Mouse (Mus musculus) thymus, postnatal 10 days (tissue): ENCODE measurements around the gene Dbx2.
A peak's percentile ranks its signal among the peaks of the same experiment; 100 is the strongest.

ENCODE experiments used
- DNase-seq, 2 experiments: peaks; one replicate each; pipeline ENCODE4 v3.0.0; 2021; ENCODE audit warnings: low spot score in 2 of 2

Gene Dbx2

GRCm38 (mm10) chr15:95622797-95623196, 33.0 kb downstream of the Dbx2 start:
- DNase-seq: no peak

- no peak for DNase-seq
These were observed 43.2 kb downstream of the Dbx2 start for GRCm38 (mm10) chr15:95612600-95612999.

GRCm38 (mm10) chr15:95601179-95601578, 54.6 kb downstream of the Dbx2 start:
- DNase-seq: no peak

GRCm38 (mm10) chr15:95598630-95599029, 57.1 kb downstream of the Dbx2 start:
- peak in 1 of 2 experiments; percentile 41 for DNase-seq

GRCm38 (mm10) chr15:95586906-95587305, 68.9 kb downstream of the Dbx2 start:
- no peak for DNase-seq

- no peak for DNase-seq
These were observed 70.9 kb downstream of the Dbx2 start for GRCm38 (mm10) chr15:95584891-95585290.

GRCm38 (mm10) chr15:95574661-95575060, 81.1 kb downstream of the Dbx2 start:
- DNase-seq: peak in 1 of 2 experiments; percentile 53
